Mouse (Mus musculus): ENCODE data around the gene Kif24. TPM values are rescaled to one million over a fixed set of nuclear protein-coding genes. Genes with fewer than 3 reads are reported as not detected.

The Kif24 gene
- total RNA-seq, 1 experiment: 9.7 TPM

DNA sequence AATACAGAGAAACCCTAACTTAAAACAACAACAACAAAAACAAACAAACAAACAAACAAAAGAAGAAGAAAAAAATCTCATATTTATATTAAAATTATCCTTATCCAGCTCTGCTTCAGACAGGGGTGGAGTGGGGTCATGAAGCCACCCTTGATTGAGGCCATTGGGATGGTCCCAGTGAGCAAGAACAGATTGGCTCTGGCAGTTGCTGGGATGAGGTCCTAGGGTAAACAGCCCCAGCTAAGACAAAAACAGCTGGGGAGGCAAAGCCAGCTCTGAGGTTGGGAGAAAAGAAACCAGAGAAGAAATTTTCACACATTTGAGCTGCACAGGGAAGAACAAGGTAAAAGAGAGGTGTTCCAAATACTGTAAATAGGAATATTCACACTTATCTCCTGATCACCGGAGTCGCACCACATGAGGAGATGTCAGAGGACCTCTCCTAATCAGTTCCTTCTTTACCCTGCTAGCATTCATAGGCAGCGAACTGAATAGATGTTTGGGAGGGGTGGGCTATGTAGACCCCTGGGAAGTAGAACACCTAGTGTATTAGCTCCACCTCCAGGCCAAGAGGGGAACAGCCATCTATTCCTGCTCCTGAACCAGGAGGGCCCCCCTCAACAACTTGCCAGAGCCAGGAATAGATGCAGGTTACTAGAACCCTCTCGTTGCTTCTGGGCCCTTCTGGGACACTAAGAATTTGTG lies 14.2 kb upstream of the Kif24 start:
- TF ChIP-seq ZC3H11A (IDR thresholded peaks at IDR 0.05; ENCODE audit: borderline replicate concordance, low read depth, low read length) (no peak), HCFC1 (IDR thresholded peaks at IDR 0.05; ENCODE audit: borderline replicate concordance, insufficient read depth, low read length) (no peak), MAFK (IDR thresholded peaks at IDR 0.05; ENCODE audit: insufficient read depth, low read depth, low read length) (no peak), ZNF384 (IDR thresholded peaks at IDR 0.05; ENCODE audit: low read depth, low read length) (no peak), CHD2 (IDR thresholded peaks at IDR 0.05; ENCODE audit: low read depth, low read length) (no peak)
- Histone ChIP-seq H3K27ac (ENCODE audit: insufficient read depth, low read depth, low read length, poor library complexity, severe bottlenecking) (no peak overlapping the region), H3K9ac (ENCODE audit: insufficient read depth, low read depth, low read length, poor library complexity, severe bottlenecking) (no peak overlapping the region), H3K9me3 (ENCODE audit: control insufficient read depth, insufficient read depth, low read depth, low read length) (no peaks in the 10 kb centered on the region), H3K4me3 (ENCODE audit: insufficient read depth in 1 of 2, low read depth in 1 of 2, low read length in 2 of 2, poor library complexity in 1 of 2, severe bottlenecking in 1 of 2) (no peak overlapping the region), H3K4me1 (ENCODE audit: control insufficient read depth in 2 of 2, insufficient read depth in 2 of 2, low read length in 2 of 2, poor library complexity in 1 of 2) (no peaks in the 10 kb centered on the region), H3K36me3 (ENCODE audit: control insufficient read depth, insufficient read depth, low read length, poor library complexity, severe bottlenecking) (peaks cover 3% of the 10 kb centered on the region; the same call in 1 of the 2 replicates)
- in situ Hi-C loops (cut with MboI; ENCODE audit: low sequenced_read_pairs in 2 of 2, unreplicated experiment in 2 of 2): no loop called here
- no peak for DNase-seq (ENCODE audit: low read depth, low spot score)

DNA sequence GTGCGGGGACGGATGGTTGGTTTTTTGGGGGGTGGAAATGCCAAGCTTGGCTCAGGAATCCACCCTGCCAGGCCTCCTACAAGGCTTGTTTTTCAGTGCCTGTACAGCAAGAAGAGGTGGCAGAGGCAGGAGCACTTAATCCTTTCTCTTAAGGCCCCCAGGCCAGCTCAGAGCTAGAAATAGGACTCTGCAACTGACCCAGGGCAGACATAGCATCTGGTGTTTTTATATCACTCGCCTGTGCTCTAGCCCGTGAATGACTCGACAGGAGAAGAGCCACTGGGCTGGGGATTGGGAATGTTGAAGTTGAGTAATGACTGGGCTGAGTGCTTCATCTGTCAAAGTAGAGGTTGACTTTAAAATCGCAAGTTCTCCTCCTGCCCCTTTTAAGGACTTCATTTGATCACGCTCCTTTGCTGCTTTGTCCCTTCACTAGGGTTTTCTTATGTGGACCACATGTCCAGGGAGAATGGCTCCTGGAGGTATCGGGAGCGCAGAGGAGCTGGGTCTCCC lies 13.0 kb upstream of the Kif24 start:
- in situ Hi-C loops (cut with MboI; ENCODE audit: low sequenced_read_pairs in 2 of 2, unreplicated experiment in 2 of 2): no loop called here
- no peaks in the 10 kb centered on the region for H3K9me3 ChIP-seq (ENCODE audit: control insufficient read depth, insufficient read depth, low read depth, low read length)
- H3K9ac ChIP-seq (ENCODE audit: insufficient read depth, low read depth, low read length, poor library complexity, severe bottlenecking): no peak overlapping the region
- H3K27ac ChIP-seq (ENCODE audit: insufficient read depth, low read depth, low read length, poor library complexity, severe bottlenecking): no peak overlapping the region
- no peaks in the 10 kb centered on the region for H3K4me1 ChIP-seq (ENCODE audit: control insufficient read depth in 2 of 2, insufficient read depth in 2 of 2, low read length in 2 of 2, poor library complexity in 1 of 2)
- H3K36me3 ChIP-seq (ENCODE audit: control insufficient read depth, insufficient read depth, low read length, poor library complexity, severe bottlenecking): peaks cover 3% of the 10 kb centered on the region; the same call in 1 of the 2 replicates
- DNase-seq (ENCODE audit: low read depth, low spot score): no peak
- no peak for TF ChIP-seq ZC3H11A (IDR thresholded peaks at IDR 0.05; ENCODE audit: borderline replicate concordance, low read depth, low read length)
- TF ChIP-seq HCFC1 (IDR thresholded peaks at IDR 0.05; ENCODE audit: borderline replicate concordance, insufficient read depth, low read length): no peak
- no peak for TF ChIP-seq ZNF384 (IDR thresholded peaks at IDR 0.05; ENCODE audit: low read depth, low read length)
- H3K4me3 ChIP-seq (ENCODE audit: insufficient read depth in 1 of 2, low read depth in 1 of 2, low read length in 2 of 2, poor library complexity in 1 of 2, severe bottlenecking in 1 of 2): no peak overlapping the region

DNA sequence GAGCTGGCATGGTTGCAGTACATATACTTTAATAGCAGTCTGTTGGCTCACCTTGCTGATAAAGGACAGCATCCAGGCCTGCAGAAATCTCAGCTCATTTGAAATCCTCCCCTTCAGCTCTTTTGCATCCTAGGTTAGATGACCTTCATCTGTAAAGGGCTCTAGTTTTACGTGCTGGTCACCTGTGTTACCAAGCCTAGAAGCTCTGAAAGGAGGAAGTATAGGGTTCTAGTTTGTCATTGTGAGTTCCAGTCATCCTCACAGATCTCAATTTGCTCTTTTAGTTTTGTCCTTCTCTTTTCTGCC lies 6.7 kb upstream of the Kif24 start:
- H3K36me3 ChIP-seq (ENCODE audit: control insufficient read depth, insufficient read depth, low read length, poor library complexity, severe bottlenecking): no peaks in the 10 kb centered on the region
- TF ChIP-seq CHD2 (IDR thresholded peaks at IDR 0.05; ENCODE audit: low read depth, low read length): no peak
- no peak for TF ChIP-seq ZNF384 (IDR thresholded peaks at IDR 0.05; ENCODE audit: low read depth, low read length)
- no peak for TF ChIP-seq MAFK (IDR thresholded peaks at IDR 0.05; ENCODE audit: insufficient read depth, low read depth, low read length)
- TF ChIP-seq ZC3H11A (IDR thresholded peaks at IDR 0.05; ENCODE audit: borderline replicate concordance, low read depth, low read length): no peak
- no peak for TF ChIP-seq HCFC1 (IDR thresholded peaks at IDR 0.05; ENCODE audit: borderline replicate concordance, insufficient read depth, low read length)
- no peak overlapping the region for H3K4me3 ChIP-seq (ENCODE audit: insufficient read depth in 1 of 2, low read depth in 1 of 2, low read length in 2 of 2, poor library complexity in 1 of 2, severe bottlenecking in 1 of 2)
- in situ Hi-C loops (cut with MboI; ENCODE audit: low sequenced_read_pairs in 2 of 2, unreplicated experiment in 2 of 2): no loop called here
- H3K27ac ChIP-seq (ENCODE audit: insufficient read depth, low read depth, low read length, poor library complexity, severe bottlenecking): no peak overlapping the region
- H3K9me3 ChIP-seq (ENCODE audit: control insufficient read depth, insufficient read depth, low read depth, low read length): no peaks in the 10 kb centered on the region
- DNase-seq (ENCODE audit: low read depth, low spot score): no peak
- no peak overlapping the region for H3K9ac ChIP-seq (ENCODE audit: insufficient read depth, low read depth, low read length, poor library complexity, severe bottlenecking)
- H3K4me1 ChIP-seq (ENCODE audit: control insufficient read depth in 2 of 2, insufficient read depth in 2 of 2, low read length in 2 of 2, poor library complexity in 1 of 2): 0 out of 4 replicates have a peak, but pooled peaks cover 0 to 2% of the 10 kb centered on the region in 2 experiments

DNA sequence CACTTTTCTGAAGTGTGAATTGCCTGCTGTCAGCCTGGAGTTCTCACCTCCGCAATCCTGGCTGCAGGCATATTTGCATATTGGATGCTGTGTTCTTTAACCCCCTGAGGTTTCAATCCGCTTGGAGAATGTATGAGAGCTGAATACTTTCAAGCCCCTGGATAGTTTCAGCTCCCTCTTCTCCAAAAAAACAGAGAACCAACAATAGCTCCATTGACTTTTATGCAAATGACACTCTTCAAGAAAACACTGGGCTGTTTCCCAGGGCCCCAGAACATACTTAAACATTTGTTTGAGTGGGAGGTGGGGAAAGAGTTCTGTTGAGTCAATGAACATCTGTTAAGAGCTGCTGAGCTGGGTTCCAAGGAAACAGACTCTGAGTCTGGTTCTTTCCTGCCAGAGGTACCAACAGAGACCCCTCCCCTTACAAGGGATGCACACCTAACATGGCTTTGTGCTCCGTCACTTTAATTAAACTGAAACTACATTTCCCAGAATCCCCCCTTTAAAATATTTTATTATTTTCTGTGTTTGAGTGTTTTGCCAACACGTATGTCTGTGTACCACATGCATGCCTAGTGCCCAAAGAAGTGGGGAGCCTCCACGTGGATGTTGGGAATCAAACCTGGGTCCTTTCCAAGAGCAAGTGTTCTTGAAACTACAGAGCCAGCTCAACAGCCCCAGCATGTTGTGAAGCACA lies 6.1 kb upstream of the Kif24 start:
- Histone ChIP-seq H3K4me1 (ENCODE audit: control insufficient read depth in 2 of 2, insufficient read depth in 2 of 2, low read length in 2 of 2, poor library complexity in 1 of 2) (0 out of 4 replicates have a peak, but pooled peaks cover 2% of the 10 kb centered on the region in 2 experiments), H3K36me3 (ENCODE audit: control insufficient read depth, insufficient read depth, low read length, poor library complexity, severe bottlenecking) (no peaks in the 10 kb centered on the region), H3K4me3 (ENCODE audit: insufficient read depth in 1 of 2, low read depth in 1 of 2, low read length in 2 of 2, poor library complexity in 1 of 2, severe bottlenecking in 1 of 2) (no peak overlapping the region), H3K9me3 (ENCODE audit: control insufficient read depth, insufficient read depth, low read depth, low read length) (no peaks in the 10 kb centered on the region), H3K9ac (ENCODE audit: insufficient read depth, low read depth, low read length, poor library complexity, severe bottlenecking) (no peak overlapping the region), H3K27ac (ENCODE audit: insufficient read depth, low read depth, low read length, poor library complexity, severe bottlenecking) (no peak overlapping the region)
- TF ChIP-seq HCFC1 (IDR thresholded peaks at IDR 0.05; ENCODE audit: borderline replicate concordance, insufficient read depth, low read length) (peak; percentile 9; the same call in 1 of the 2 replicates), CHD2 (IDR thresholded peaks at IDR 0.05; ENCODE audit: low read depth, low read length) (no peak)
- DNase-seq (ENCODE audit: low read depth, low spot score): no peak
- in situ Hi-C loops (cut with MboI; ENCODE audit: low sequenced_read_pairs in 2 of 2, unreplicated experiment in 2 of 2): no loop called here
